Mouse (Mus musculus): ENCODE measurements at regions not wholly inside any gene's neighbourhood (a gene's known extent, or its start where the extent isn't known, plus 50 kb on each side); places are given as distances from the start of the nearest gene placed in this dataset.
A peak's percentile ranks its signal among the peaks of the same experiment; 100 is the strongest.

DNA sequence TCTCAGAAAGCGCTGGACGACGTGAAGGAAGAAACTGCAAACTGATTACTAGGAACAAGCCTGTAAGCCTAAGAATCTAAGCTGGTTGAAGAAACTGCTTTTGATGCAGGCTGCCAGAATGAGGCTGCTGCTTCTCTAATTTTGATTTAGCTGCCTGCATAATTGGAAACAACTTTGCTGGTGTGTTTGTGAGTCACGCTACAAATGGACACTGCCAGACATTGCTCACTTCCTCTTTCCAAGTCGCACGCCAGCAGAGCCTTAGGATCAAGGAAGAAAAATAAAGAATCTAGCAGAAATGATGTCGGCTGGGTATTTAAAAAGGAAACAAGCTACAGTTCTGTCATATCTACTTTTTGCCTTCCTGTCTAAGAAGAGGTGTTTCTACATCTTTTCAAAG lies 81.0 kb downstream of the A730046J19Rik start:
- DNase-seq (ENCODE audit: low spot score in 2 of 2) = peak in 1 of 2 experiments; percentile 6

DNA sequence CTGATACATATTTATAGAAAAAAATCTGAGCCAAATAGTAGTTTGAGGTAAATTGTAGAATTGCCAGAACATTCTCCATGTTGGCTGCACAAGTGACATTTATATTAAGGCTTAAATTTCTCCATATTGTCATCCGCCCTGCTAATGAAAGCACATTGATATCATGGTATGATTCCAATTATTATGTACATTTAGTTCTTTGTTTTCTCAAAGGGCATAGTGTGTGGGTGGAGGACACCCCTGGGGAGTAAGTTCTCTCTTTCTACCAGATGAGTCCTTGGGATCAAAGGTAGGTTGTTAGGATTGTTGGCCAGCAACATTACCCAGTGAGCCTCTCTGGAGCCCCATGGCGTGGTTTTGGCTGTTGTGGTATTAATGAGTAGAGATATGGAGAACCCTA lies 51.7 kb upstream of the Alg13 start:
- DNase-seq (ENCODE audit: low spot score in 2 of 2) = no peak
